Mouse (Mus musculus): ENCODE measurements at regions not wholly inside any gene's neighbourhood (a gene's known extent, or its start where the extent isn't known, plus 50 kb on each side); places are given as distances from the start of the nearest gene placed in this dataset.

- no peak for DNase-seq (ENCODE audit: low spot score in 2 of 2)
Measured at GRCm38 (mm10) chr10:71959584-71959983, 612.0 kb downstream of the Ipmk start.

GRCm38 (mm10) chr10:71960422-71961089 lies 613.0 kb downstream of the Ipmk start:
- no peak for DNase-seq (ENCODE audit: low spot score in 2 of 2)

- peak; percentile 32 to 67 for DNase-seq (ENCODE audit: low spot score in 2 of 2)
Measured at GRCm38 (mm10) chr10:71978035-71978434, 630.5 kb downstream of the Ipmk start.

- DNase-seq (ENCODE audit: low spot score in 2 of 2), result peak; percentile 25 to 33
Measured at GRCm38 (mm10) chr10:72002875-72003720, 651.5 kb upstream of the Zwint start.
